Mouse (Mus musculus) limb, embryonic 14.5 days (tissue): ENCODE measurements around the gene Slc25a31. TPM values are rescaled to one million over a fixed set of nuclear protein-coding genes. Genes with fewer than 3 reads are reported as not detected.

Experiments used
- ATAC-seq: fragments of 200-750 bp; cut with Nextera tagmentation; 2 replicates; pipeline ENCODE4 v1.8.0; 2017; ENCODE audit warnings: low read depth, moderate number of reproducible peaks, moderate TSS enrichment; ENCODE audit not compliant: low FRiP score
- DNase-seq: peaks from one replicate; pipeline ENCODE4 v3.0.0-alpha.2; 2015; ENCODE audit warnings: low spot score
- H3K27ac ChIP-seq: fragments of 300-500 bp; sonication (generic); replicated peaks from 2 replicates; pipeline ENCODE4 v1.5.1; 2014; ENCODE audit warnings: low read depth, mild to moderate bottlenecking, low read length, moderate library complexity, mixed read lengths
- H3K27me3 ChIP-seq: fragments of 300-500 bp; sonication (generic); 2 replicates; pipeline ENCODE4 v1.6.1; 2014; ENCODE audit warnings: low read length, mixed read lengths; ENCODE audit not compliant: control insufficient read depth, insufficient read depth
- H3K36me3 ChIP-seq: fragments of 300-500 bp; sonication (generic); 2 replicates; pipeline ENCODE4 v1.6.1; 2014; ENCODE audit warnings: mild to moderate bottlenecking, low read length, moderate library complexity, mixed read lengths; ENCODE audit not compliant: control insufficient read depth, insufficient read depth
- H3K4me1 ChIP-seq: fragments of 300-500 bp; sonication (generic); 2 replicates; pipeline ENCODE4 v1.6.1; 2014; ENCODE audit warnings: antibody characterized with exemption, low read length, mixed read lengths; ENCODE audit not compliant: control insufficient read depth, insufficient read depth
- H3K4me2 ChIP-seq: fragments of 300-500 bp; sonication (generic); replicated peaks from 2 replicates; pipeline ENCODE4 v1.6.1; 2014; ENCODE audit warnings: low read depth, mild to moderate bottlenecking, low read length, moderate library complexity; ENCODE audit not compliant: severe bottlenecking
- H3K4me3 ChIP-seq: fragments of 300-500 bp; sonication (generic); replicated peaks from 2 replicates; pipeline ENCODE4 v1.5.1; 2014; ENCODE audit warnings: low read length
- H3K9ac ChIP-seq: fragments of 300-500 bp; sonication (generic); 2 replicates; pipeline ENCODE4 v1.6.1; 2014; ENCODE audit warnings: mild to moderate bottlenecking, low read depth, low read length, moderate library complexity; ENCODE audit not compliant: severe bottlenecking
- H3K9me3 ChIP-seq: fragments of 300-500 bp; sonication (generic); 2 replicates; pipeline ENCODE4 v1.6.1; 2016; ENCODE audit warnings: low read length; ENCODE audit not compliant: control insufficient read depth
- POLR2A ChIP-seq: fragments of 200-500 bp; IDR thresholded peaks from 2 replicates; pipeline ENCODE4 v1.8.0; 2012; ENCODE audit warnings: inconsistent platforms, mild to moderate bottlenecking, moderate library complexity, borderline replicate concordance; ENCODE audit not compliant: insufficient read depth, insufficient read length; ENCODE audit errors: extremely low read depth
- WGBS: fragments of 180-500 bp; shearing (Covaris S2); extraction: QIAGEN DNeasy Blood & Tissue Kit; methylation state at CpG from one replicate; pipeline ENCODE4 v1.1.7; 2014; 5-methylcytosine and 5-hydroxymethylcytosine counted together
- polyA plus RNA-seq, 2 experiments: library from polyadenylated mRNA; depleted of rRNA in 1 of 2; stranded (reverse) in 1 of 2; unstranded in 1 of 2; fragments of >200 nt; fragmentation: Nextera tagmentation in 1 of 2; extraction: Ambion mirVana in 1 of 2; gene quantifications; 2 replicates each; pipeline versions ENCODE4 v1.2.1 to v1.2.3; 2012 to 2014

Gene Slc25a31
- polyA plus RNA-seq, 2 experiments = 0.28 to 0.41 TPM

- no peak for ATAC-seq
These were observed 7.4 kb downstream of the Slc25a31 start for GRCm38 (mm10) chr3:40716056-40716455.

GRCm38 (mm10) chr3:40719022-40719421, 10.4 kb downstream of the Slc25a31 start:
- no peak overlapping the region for H3K4me2 ChIP-seq
- H3K9ac ChIP-seq = no peak overlapping the region
- no peak overlapping the region for H3K27ac ChIP-seq
- H3K9me3 ChIP-seq = no peaks in the 10 kb centered on the region
- H3K27me3 ChIP-seq = no peaks in the 10 kb centered on the region
- no peaks in the 10 kb centered on the region for H3K36me3 ChIP-seq
- H3K4me1 ChIP-seq = no peaks in the 10 kb centered on the region
- H3K4me3 ChIP-seq = no peak overlapping the region
- 86% methylated on average over 3 of the region's 3 CpGs for WGBS
- TF ChIP-seq POLR2A = no peak
- no peak for ATAC-seq
- no peak for DNase-seq

More at GRCm38 (mm10) chr3:40716056-40716455, 7.4 kb downstream of the Slc25a31 start:
- H3K4me1 ChIP-seq = no peaks in the 10 kb centered on the region
- no peaks in the 10 kb centered on the region for H3K27me3 ChIP-seq
- H3K36me3 ChIP-seq = no peaks in the 10 kb centered on the region
- DNase-seq = no peak
- 35% methylated on average over 1 of the region's 1 CpGs for WGBS
- no peak for TF ChIP-seq POLR2A
- no peak overlapping the region for H3K27ac ChIP-seq
- H3K4me3 ChIP-seq = no peak overlapping the region
- H3K9me3 ChIP-seq = no peaks in the 10 kb centered on the region
- no peak overlapping the region for H3K4me2 ChIP-seq
- H3K9ac ChIP-seq = no peak overlapping the region

GRCm38 (mm10) chr3:40738381-40738912, 29.8 kb downstream of the Slc25a31 start:
- no peaks in the 10 kb centered on the region for H3K36me3 ChIP-seq
- no peak overlapping the region for H3K9ac ChIP-seq
- no peak for TF ChIP-seq POLR2A
- H3K27ac ChIP-seq = no peak overlapping the region
- ATAC-seq = no peak
- no peaks in the 10 kb centered on the region for H3K27me3 ChIP-seq
- H3K4me2 ChIP-seq = no peak overlapping the region
- H3K9me3 ChIP-seq = no peaks in the 10 kb centered on the region
- H3K4me1 ChIP-seq = no peaks in the 10 kb centered on the region
- no peak for DNase-seq
- WGBS = 75% methylated on average over 6 of the region's 6 CpGs
- no peak overlapping the region for H3K4me3 ChIP-seq

- TF ChIP-seq POLR2A = no peak
- peaks cover 9% of the 10 kb centered on the region; the same call in 1 of the 2 replicates for H3K4me1 ChIP-seq
- H3K27ac ChIP-seq = no peak within 1 kb of the TSS
- 24% methylated on average over 16 of the region's 16 CpGs for WGBS
- peaks cover 7% of the 10 kb centered on the region; the same call in 1 of the 2 replicates for H3K27me3 ChIP-seq
- peak within 1 kb of the TSS; percentile 71 for H3K4me3 ChIP-seq
- ATAC-seq (no peak), DNase-seq (no peak)
- H3K9ac ChIP-seq = peak within 1 kb of the TSS; percentile 62
- H3K4me2 ChIP-seq = peak within 1 kb of the TSS; percentile 92
- H3K9me3 ChIP-seq = no peaks in the 10 kb centered on the region
- no peaks in the 10 kb centered on the region for H3K36me3 ChIP-seq
These were observed 35.6 kb downstream of the Slc25a31 start, which contains the start of gene Hspa4l for GRCm38 (mm10) chr3:40744024-40744835. Gene Hspa4l, plus strand, starts transcription at chr3:40744495.

GRCm38 (mm10) chr3:40744836-40745660, 36.4 kb downstream of the Slc25a31 start:
- peak; percentile 82 for DNase-seq
- no peaks in the 10 kb centered on the region for H3K36me3 ChIP-seq
- H3K9me3 ChIP-seq = no peaks in the 10 kb centered on the region
- H3K27me3 ChIP-seq = peaks cover 7% of the 10 kb centered on the region; the same call in 1 of the 2 replicates
- peak; percentile 94 for ATAC-seq
- peak overlapping the region; percentile 92 for H3K4me2 ChIP-seq
- H3K27ac ChIP-seq = no peak overlapping the region
- H3K4me1 ChIP-seq = peaks cover 9% of the 10 kb centered on the region; the same call in 1 of the 2 replicates
- WGBS = 0% methylated on average over 41 of the region's 93 CpGs
- H3K9ac ChIP-seq = peak overlapping the region; percentile 62
- TF ChIP-seq POLR2A = no peak
- H3K4me3 ChIP-seq = peak overlapping the region; percentile 71
